Mouse (Mus musculus): ENCODE measurements around the gene Gli3.

- TF ChIP-seq CTCF (IDR thresholded peaks at IDR 0.05; ENCODE audit: low read depth): no peak
- TF ChIP-seq EP300 (IDR thresholded peaks at IDR 0.05; ENCODE audit: low read depth): no peak
Measured at GRCm38 (mm10) chr13:15446004-15446403, 17.0 kb upstream of the Gli3 start.
